ENCODE assay signal across 29 mouse cellular contexts in genomic region chr8:11321841-11322240, GRCm38 (mm10). TPM values are rescaled to one million over a fixed set of nuclear protein-coding genes. Genes with fewer than 3 reads are reported as not detected.
DNase-seq lines count a peak whose midpoint lies in the region; ATAC-seq lines count a peak whose summit lies in the region.
"Had no signal": no experiment of that assay in that cellular context is flagged by ENCODE, and none has a peak within 500 bp of the region (broad histone marks: within the 10 kb centered on the region; RNA-seq: fewer than 3 reads in every experiment).

No protein-coding gene starts in this region.

- peaks cover 65% of the 10 kb centered on the region for H3K4me1 ChIP-seq in heart, embryonic 15.5 days (replicated peaks)
- H3K4me1 ChIP-seq in kidney, embryonic 16.5 days (ENCODE audit: insufficient read depth, low read length) = peaks cover 48% of the 10 kb centered on the region
- H3K4me1 ChIP-seq in brown adipose tissue, adult 24 weeks (ENCODE audit: control insufficient read depth, insufficient read depth, insufficient read length, low read length) = peaks cover 67% of the 10 kb centered on the region
- H3K4me1 ChIP-seq in limb, embryonic 10.5 days = peaks cover 18% of the 10 kb centered on the region
- H3K4me1 ChIP-seq: forebrain, embryonic 13.5 days had no signal

- ATAC-seq in heart, embryonic 15.5 days (replicated peaks; ENCODE audit: insufficient number of reproducible peaks, insufficient read depth, low FRiP score, low read depth) = no peak
- no peak for ATAC-seq in kidney, embryonic 16.5 days (ENCODE audit: low FRiP score, low TSS enrichment)
- ATAC-seq: activated CD4-positive, CD25-positive, alpha-beta regulatory T cell, adult 4 months; forebrain, embryonic 13.5 days; intestine, postnatal 0 days; midbrain, embryonic 16.5 days had no signal

- no peak overlapping the region for H3K4me2 ChIP-seq in heart, embryonic 15.5 days
- H3K4me2 ChIP-seq in kidney, embryonic 16.5 days (replicated peaks; ENCODE audit: low read depth, low read length) = no peak overlapping the region
- H3K4me2 ChIP-seq: embryonic facial prominence, embryonic 15.5 days; forebrain, embryonic 13.5 days; hindbrain, embryonic 14.5 days; limb, embryonic 12.5 days; liver, embryonic 15.5 days; lung, embryonic 15.5 days; midbrain, embryonic 11.5 days had no signal

- no peak overlapping the region for H3K9ac ChIP-seq in heart, embryonic 15.5 days
- H3K9ac ChIP-seq in kidney, embryonic 16.5 days (replicated peaks; ENCODE audit: low read length) = no peak overlapping the region
- H3K9ac ChIP-seq: embryonic facial prominence, embryonic 15.5 days; forebrain, embryonic 13.5 days; hindbrain, embryonic 14.5 days; limb, embryonic 12.5 days; liver, embryonic 15.5 days; lung, embryonic 15.5 days had no signal

- no peaks in the 10 kb centered on the region for H3K36me3 ChIP-seq in heart, embryonic 15.5 days
- H3K36me3 ChIP-seq in kidney, embryonic 16.5 days (ENCODE audit: insufficient read depth, low read length) = peaks cover 15% of the 10 kb centered on the region; the same call in 1 of the 2 replicates
- peaks cover 16% of the 10 kb centered on the region for H3K36me3 ChIP-seq in limb, embryonic 10.5 days
- H3K36me3 ChIP-seq: embryonic facial prominence, embryonic 15.5 days; liver, embryonic 15.5 days had no signal

- H3K27ac ChIP-seq in heart, embryonic 15.5 days = 0 out of 2 replicates have a peak overlapping the region, but pooled peaks have one; percentile 7
- H3K27ac ChIP-seq in kidney, embryonic 16.5 days (ENCODE audit: low read length) = peak overlapping the region; percentile 56; the same call in 1 of the 2 replicates
- peak overlapping the region; percentile 86 for H3K27ac ChIP-seq in brown adipose tissue, adult 24 weeks (replicated peaks; ENCODE audit: low read depth, low read length)
- no peak overlapping the region for H3K27ac ChIP-seq in limb, embryonic 10.5 days
- H3K27ac ChIP-seq: embryonic facial prominence, embryonic 10.5 days; embryonic facial prominence, embryonic 15.5 days; forebrain, embryonic 13.5 days; hindbrain, embryonic 14.5 days; limb, embryonic 12.5 days; liver, embryonic 15.5 days; lung, embryonic 15.5 days; macrophage had no signal

- 72% methylated on average over 7 of the region's 7 CpGs for WGBS in heart, embryonic 15.5 days
- 72% methylated on average over 7 of the region's 7 CpGs for WGBS in kidney, embryonic 16.5 days
- 90% methylated on average over 7 of the region's 7 CpGs for WGBS in limb, embryonic 10.5 days

- no peak for DNase-seq in heart, adult 11 months
- no peak for DNase-seq in kidney, adult 11 months
- peak; percentile 55 for DNase-seq in 416B (ENCODE audit: low read depth)
- DNase-seq in limb, embryonic 10.5 days (ENCODE audit: low spot score) = no peak
- DNase-seq: adrenal gland, adult 2 months; adrenal gland, postnatal 36 days; cerebellum, adult 2 months; cerebellum, postnatal 14 days; gastrocnemius, postnatal 25 days; kidney, postnatal 14 days; layer of hippocampus, adult 9-11 months; right cerebral cortex, postnatal 25 days; thymus, adult 18-20 months; thymus, postnatal 36 days had no signal

- H3K9me3 ChIP-seq in heart, embryonic 15.5 days (replicated peaks) = no peaks in the 10 kb centered on the region
- no peaks in the 10 kb centered on the region for H3K9me3 ChIP-seq in kidney, embryonic 16.5 days (ENCODE audit: low read length)
- no peaks in the 10 kb centered on the region for H3K9me3 ChIP-seq in limb, embryonic 10.5 days (replicated peaks)
- H3K9me3 ChIP-seq: embryonic facial prominence, embryonic 10.5 days; embryonic facial prominence, embryonic 15.5 days; forebrain, embryonic 13.5 days; limb, embryonic 12.5 days; liver, embryonic 15.5 days; lung, embryonic 15.5 days had no signal

- H3K4me3 ChIP-seq in heart, embryonic 15.5 days = no peak overlapping the region
- no peak overlapping the region for H3K4me3 ChIP-seq in kidney, embryonic 16.5 days (ENCODE audit: low read length)
- H3K4me3 ChIP-seq in brown adipose tissue, adult 24 weeks (ENCODE audit: insufficient read depth, low read depth, low read length) = no peak overlapping the region
- H3K4me3 ChIP-seq in limb, embryonic 10.5 days = no peak overlapping the region
- H3K4me3 ChIP-seq: embryonic facial prominence, embryonic 10.5 days; embryonic facial prominence, embryonic 15.5 days; forebrain, embryonic 13.5 days; limb, embryonic 12.5 days; liver, embryonic 15.5 days; lung, embryonic 15.5 days had no signal

- no peaks in the 10 kb centered on the region for H3K27me3 ChIP-seq in heart, embryonic 15.5 days
- no peaks in the 10 kb centered on the region for H3K27me3 ChIP-seq in kidney, embryonic 16.5 days (ENCODE audit: insufficient read depth, low read length)
- no peaks in the 10 kb centered on the region for H3K27me3 ChIP-seq in limb, embryonic 10.5 days (ENCODE audit: low read depth, poor library complexity, severe bottlenecking)
- H3K27me3 ChIP-seq: embryonic facial prominence, embryonic 15.5 days; forebrain, embryonic 13.5 days; limb, embryonic 12.5 days; liver, embryonic 15.5 days; lung, embryonic 15.5 days had no signal

RNA-seq across cellular contexts. Expression of gene Col4a1, which starts 9.2 kb away (rescaled TPM):
- polyA plus RNA-seq in heart, embryonic 15.5 days (2015; fragmentation: Nextera tagmentation; extraction: Ambion mirVana) = 191 and 245 TPM in 2 replicates
- 382 and 440 TPM in 2 replicates for polyA plus RNA-seq in kidney, embryonic 16.5 days (2015; fragmentation: Nextera tagmentation; extraction: Ambion mirVana)
- 142 and 186 TPM in 2 replicates for polyA plus RNA-seq in brown adipose tissue, adult 24 weeks (2012; ENCODE audit: insufficient read depth, insufficient read length, missing spikeins)
- 141 and 145 TPM in 2 replicates for polyA plus RNA-seq in limb, embryonic 10.5 days (2016; fragmentation: Nextera tagmentation; extraction: Ambion mirVana)
- polyA plus RNA-seq: activated CD4-positive, CD25-positive, alpha-beta regulatory T cell, adult 4 months had no signal

RNA-seq across cellular contexts. Expression of gene Col4a2, which starts 9.2 kb away (rescaled TPM):
- polyA plus RNA-seq in heart, embryonic 15.5 days (2015; fragmentation: Nextera tagmentation; extraction: Ambion mirVana) = 89.8 and 106 TPM in 2 replicates
- 121 and 126 TPM in 2 replicates for polyA plus RNA-seq in kidney, embryonic 16.5 days (2015; fragmentation: Nextera tagmentation; extraction: Ambion mirVana)
- 51.1 and 77.2 TPM in 2 replicates for polyA plus RNA-seq in brown adipose tissue, adult 24 weeks (2012; ENCODE audit: insufficient read depth, insufficient read length, missing spikeins)
- 53.0 and 53.6 TPM in 2 replicates for polyA plus RNA-seq in limb, embryonic 10.5 days (2016; fragmentation: Nextera tagmentation; extraction: Ambion mirVana)
- polyA plus RNA-seq: activated CD4-positive, CD25-positive, alpha-beta regulatory T cell, adult 4 months had no signal
